Mouse (Mus musculus): Measurements from ENCODE around the gene Cdk6.

Gene Cdk6

DNA sequence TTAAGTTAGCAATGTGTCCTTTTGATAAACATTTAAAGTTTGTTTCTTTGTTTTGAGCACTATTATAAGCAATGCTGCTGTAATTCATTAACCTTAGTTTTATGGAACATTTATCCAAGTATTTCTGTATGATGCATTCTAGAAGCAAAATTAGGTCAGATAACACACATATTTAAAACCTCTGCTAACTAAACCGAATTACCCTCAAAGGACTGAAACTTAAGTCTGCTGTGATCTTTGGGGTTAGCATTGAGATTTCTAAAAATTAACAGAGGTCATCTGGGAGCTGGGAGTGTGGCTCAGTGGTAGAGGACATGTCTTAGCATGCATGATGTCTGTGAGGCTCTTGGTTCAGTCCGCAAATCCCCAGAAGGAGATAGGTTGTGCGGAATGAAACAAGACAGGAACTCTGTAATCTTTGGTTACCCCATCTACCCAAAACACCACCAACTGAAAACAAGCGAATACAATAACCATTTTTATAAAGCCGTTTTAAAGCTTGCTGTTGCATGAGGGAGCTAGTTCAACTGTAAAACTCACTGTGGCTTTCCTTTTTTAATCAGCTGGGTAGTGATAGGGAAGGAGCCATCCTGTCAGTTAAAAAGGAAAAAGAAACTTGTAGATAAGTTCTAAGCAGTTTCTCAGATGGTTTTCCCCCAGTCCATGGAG is 141.9 kb downstream of the Cdk6 start:
- DNase-seq (ENCODE audit: low spot score in 2 of 2) = no peak

DNA sequence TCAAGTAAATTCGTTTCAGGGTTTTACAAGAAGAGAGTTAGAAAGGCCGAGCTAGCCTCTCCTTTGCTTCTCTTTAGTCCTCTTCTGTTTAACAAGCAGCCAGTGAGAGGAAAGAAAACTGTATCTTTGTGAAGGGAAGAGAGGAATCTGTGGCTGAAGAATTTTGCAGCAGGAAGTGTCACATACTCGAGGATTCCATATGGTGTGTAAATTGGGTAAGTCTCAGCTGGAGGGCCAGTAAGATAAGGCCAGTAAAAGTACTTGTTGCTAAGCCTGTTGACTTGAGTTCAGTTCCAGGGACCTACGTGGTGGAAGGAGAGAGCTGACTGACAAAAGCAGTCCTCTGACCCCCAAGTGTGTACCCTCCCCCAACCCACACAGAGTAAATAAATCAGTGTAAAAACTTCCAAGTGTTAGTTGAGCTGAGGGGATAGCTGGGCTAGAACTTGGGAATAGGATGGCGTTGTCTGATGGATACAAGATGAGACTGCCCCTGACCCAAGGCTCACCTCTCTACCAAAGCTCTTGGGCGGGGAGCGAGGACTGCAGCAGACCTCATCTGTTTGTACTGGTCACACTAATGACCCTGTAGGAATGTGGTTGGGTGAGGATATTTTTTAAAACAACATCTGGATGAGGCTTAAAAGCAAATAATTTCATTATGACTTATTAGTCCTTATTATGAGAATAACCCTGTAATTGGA is 145.4 kb downstream of the Cdk6 start:
- no peak for DNase-seq (ENCODE audit: low spot score in 2 of 2)

DNA sequence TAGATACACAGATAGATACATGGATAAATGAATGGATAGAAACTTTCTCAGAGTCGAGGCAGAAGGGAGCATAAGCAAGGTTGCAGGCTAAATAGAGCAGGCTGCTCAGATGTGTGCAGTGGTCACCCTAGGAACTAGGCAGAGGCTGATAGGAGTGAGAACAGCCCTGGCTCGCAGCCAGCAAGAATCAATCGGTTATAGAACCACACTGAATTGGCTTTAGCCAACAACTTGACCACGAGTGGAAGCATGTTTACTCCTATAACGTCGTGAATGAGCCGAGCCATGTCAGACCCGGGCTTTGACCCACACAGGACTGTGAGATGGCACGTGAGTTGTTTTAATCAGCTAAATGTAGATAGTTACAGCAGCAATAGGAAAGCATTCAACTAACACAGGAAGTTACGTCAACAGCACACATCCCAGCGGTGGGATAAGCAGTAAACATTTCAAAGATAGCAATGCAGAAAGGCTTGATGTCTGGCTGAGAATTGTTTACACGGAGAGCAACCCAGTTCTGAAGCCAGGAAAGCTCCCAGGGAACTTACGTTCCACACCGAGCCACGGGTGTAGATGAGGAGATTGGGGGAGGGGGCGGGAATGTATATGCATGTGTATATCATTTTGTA is 147.0 kb downstream of the Cdk6 start:
- no peak for DNase-seq (ENCODE audit: low spot score in 2 of 2)

DNA sequence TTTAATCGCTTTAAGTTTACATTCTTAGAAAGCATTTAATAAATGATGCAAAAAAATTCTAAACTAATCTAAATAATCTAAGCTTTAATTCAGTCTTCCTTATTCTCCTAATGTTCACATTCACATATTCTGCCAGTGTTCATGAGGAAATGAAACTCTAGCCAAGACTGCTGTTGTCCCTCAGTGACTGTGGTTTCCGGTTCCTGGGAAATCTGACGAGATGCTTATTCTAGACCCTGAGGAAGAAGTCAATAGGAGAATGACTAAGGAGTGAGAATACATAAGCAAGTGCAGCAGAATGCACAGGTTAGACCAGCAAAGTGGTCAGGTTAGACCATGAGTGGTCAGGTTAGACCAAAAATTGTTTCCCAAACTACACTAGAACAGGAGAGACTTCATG is 149.1 kb downstream of the Cdk6 start:
- DNase-seq (ENCODE audit: low spot score in 2 of 2) = no peak

DNA sequence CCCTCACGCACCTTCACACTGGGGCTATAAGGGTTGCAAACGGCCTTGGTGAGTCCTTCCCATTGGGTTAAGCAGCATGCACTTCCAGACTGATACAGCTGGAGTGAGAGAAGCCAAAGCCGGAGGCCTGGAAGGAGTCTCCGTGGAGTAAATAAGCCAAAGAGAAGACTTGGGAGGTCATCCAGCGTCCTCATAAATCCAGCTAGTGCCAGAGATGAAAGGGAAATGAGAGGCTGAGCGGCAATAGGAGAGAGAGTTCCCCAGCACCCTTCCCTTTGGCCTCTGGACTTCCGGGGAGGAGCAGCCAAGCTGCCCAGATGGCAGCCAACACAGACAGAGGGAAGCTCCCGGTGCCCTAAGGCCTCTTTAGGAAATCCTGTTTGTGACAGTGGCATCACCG is 149.8 kb downstream of the Cdk6 start:
- DNase-seq (ENCODE audit: low spot score in 2 of 2) = no peak

DNA sequence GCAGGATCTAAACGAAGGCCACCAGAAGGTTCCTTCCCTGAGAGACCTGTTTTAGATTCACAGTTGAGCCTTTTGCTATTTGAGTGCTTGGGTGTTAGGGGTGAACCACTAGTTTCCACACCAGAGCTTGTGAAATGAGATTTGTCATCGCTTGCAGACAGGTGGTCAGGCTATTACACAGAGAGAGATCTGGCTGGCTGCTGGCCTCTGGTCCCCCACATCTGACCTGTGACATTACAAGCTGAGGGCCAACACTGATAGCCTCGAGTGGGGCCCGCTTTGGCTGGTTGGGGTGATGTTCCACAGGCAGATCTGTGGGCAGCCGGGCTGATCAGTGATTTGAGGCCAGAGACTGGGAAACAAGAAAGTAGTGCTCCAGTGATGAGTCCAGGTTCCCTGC is 150.6 kb downstream of the Cdk6 start:
- DNase-seq (ENCODE audit: low spot score in 2 of 2) = no peak

DNA sequence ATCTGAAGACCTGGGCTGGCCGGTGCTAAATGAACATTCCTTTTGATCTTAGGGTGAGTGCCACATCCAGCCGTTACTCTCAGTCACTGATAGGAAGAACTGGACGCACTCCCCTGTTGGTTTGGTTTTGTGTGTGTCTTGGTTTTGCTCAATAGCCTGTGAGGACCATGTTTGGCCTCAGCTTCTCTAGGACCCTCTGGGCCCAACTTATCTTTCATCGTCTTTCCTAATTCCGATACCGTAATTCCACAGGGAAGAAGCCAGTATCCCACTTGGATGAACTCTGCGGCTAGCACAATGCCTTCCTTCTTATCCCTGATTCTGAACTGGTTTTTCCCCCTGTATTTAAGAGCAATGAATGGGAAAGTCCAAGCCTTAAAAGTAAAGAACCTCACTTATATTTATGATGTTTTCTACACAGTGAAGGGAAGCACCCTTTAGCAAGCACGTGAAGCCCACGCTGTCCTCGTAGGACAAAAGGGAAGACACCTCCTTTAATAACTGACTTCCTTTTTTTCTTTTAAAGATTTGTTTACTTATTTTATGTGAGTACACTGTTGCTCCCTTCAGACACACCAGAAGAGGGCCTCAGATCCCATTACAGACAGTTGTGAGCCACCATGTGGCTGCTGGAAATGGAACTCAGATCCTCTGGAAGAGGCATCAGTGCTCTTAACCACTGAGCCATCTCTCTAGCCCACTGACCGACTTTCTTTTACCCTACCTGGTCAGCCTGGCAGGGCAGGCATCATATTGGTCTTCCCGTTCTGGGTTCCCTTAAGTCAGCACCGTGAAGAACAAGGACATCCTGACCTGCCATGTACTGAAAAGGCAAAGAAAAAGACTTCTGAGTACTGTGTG is 151.7 kb downstream of the Cdk6 start:
- no peak for DNase-seq (ENCODE audit: low spot score in 2 of 2)

DNA sequence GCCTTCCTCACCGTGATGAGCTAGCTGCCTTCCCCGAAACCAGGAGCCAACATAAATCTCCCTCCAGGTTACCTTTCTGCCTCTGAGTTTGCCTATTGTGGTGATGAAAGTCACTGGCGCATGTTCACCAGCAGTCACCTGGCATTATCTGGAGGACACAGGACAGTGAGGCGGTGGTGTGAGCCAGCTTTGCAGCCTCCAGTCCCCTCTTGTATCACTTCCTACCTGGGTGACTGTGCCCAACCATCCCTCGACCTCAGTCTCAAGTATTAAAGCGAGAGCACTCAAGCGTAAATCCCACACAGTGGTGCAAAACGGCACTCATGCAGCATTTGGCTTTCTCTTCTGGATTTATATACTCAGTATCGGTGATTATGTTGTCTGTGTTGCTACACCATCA is 152.7 kb downstream of the Cdk6 start:
- no peak for DNase-seq (ENCODE audit: low spot score in 2 of 2)

DNA sequence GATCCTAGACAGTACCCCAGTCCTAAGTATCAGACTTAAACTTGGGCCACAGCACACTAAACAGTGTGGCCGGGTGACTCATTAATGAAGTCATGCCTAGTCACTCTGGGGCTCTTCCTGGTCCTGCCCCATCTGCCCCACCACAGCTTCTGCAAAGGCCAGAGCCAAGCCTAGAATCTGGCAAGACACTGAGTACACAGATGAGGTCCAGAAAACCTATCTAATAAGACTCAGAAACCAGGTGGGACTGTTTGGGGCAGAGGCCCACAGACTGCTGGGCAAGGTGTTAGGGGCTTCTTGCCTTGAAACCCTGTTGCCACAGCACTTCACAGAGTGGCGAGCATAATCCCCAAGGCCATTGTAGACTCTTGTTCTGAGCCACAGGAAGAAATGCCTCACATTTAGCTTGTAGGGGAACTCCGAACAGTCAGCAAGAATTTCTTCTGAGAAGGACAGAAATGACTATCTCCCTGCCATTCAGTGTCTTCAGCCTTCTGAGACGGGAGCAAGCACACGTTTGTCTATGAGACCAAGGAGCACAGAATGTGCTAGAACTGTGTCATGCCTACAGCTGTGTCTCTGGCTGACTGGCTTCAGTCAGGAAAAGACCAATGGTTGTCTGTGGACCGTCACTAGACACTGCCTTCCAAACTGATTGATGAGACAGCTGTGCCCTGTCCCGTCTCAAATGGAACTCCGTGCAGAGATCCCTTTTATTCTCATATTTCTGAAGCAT is 153.3 kb downstream of the Cdk6 start:
- DNase-seq (ENCODE audit: low spot score in 2 of 2) = no peak

DNA sequence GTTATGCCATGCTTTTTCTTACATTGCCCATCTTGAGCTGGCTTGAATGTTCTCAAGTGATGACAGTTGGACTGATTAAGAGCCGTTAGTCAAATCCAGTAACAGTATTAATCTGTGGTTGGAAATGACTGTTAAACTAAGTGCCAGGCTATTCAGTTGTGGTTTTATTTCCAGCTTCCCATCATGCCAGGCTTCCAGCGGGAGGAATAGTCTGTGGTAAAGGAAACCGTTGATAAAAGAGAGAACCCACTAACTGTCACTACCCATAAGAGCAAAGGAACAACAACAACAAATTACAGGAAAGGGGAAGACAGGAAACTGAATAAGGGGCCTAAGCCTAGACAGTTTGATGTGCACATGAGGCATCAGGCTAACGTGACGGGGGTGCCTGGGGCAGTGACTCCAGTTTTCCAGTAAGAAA is 156.2 kb downstream of the Cdk6 start:
- DNase-seq (ENCODE audit: low spot score in 2 of 2) = no peak

DNA sequence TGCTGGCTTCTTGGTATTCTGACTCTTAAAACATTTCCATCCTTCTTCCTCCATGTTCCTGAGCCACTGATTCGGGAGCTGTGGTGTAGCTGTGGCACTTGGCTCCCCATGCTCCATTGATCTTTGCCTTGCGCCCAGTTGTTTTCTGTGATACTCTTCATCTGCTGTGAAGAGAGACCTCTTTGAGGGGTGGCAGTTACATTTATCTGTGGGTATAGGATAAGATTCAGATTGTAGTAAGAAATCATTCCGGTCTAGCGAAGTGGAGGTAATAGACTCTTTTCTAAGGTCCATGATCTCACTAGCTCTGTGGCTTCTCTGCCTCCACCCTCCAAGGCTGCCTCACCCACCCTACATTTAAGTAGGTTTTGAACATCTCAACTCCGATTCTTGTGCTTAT is 159.0 kb downstream of the Cdk6 start:
- no peak for DNase-seq (ENCODE audit: low spot score in 2 of 2)

DNA sequence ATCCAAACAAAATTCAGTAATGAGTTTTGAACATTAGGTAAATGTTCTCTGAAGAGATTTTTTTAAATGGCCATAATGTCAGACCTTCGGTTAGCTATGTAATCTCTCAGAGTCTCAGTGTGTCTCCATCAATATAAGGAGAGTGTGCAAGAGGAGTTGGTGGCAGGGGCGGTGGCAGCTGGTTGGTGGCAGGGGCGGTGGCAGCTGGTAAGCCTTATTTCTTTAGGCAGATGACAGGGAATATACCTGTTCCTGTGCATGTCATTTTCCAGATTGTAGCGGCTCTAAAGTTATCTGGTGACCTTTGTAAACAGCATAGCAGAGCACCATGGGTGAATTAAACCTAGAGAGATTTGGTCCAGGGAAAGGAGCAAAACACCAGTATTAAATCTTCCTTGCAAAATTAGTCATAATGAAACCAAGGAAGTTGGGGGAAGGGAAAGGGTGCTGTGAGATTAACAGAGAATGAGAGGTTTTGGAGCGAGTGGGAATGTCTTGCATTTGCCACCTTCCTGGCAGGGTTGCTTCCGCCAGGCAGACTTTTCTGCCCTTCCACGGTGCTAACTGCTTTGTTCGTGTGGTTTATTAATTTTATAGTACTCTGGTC is 159.8 kb downstream of the Cdk6 start:
- DNase-seq (ENCODE audit: low spot score in 2 of 2) = no peak

DNA sequence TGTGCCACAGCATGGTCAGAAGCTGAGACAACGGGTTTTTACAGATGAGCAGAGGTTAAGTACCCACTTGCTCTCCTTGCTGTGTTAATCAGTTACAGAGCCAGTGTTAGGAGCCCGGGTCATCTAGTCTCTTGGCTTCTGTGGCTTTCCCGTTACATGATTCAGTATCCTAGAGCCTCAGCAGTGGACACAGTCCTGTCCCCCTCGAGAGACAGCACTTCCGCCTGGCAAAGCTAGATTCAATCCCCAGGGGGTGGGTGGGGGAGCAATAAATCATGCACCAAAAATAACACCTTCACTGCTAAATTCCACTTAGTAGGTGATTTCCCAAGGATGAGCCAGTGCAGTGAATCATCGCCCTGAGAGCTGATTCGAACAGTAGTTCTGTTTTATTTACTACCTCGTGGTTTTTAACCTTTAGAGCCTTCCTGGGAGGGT is 160.3 kb downstream of the Cdk6 start:
- no peak for DNase-seq (ENCODE audit: low spot score in 2 of 2)

DNA sequence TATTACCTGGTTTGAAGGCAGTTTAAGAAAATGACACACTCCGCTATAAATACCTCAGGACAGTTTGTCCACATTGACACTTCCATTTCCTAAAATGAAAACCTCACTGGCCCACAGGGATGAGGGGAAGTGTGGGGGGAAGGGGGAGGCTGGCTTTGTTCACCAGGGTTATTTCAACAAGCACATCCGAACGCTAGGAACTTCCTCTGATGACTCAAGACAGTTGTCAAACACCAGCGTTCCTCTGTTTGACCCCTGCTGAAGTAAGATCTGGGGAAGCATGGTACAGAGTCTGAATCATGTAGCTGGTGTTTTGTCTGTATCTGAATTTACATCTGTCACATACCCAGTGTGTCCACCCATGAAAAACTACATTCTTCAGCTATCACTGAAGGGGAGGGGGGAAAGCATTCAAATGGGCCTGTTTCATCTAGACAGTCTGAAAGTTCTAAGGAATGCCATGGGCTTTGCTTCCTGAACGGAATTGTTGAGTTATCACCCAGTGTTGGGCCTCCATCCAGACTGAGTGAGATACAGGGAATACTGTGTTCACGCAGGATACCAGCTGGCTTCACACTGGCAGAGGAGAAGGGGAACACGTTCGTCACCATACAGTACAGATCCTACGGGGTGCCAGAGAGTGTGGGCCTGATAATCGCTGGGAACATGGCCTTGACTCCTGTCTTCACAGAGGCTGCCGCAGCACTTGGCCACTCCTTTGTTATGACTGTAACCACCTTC is 161.5 kb downstream of the Cdk6 start:
- DNase-seq (ENCODE audit: low spot score in 2 of 2) = peak in 1 of 2 experiments; percentile 40

DNA sequence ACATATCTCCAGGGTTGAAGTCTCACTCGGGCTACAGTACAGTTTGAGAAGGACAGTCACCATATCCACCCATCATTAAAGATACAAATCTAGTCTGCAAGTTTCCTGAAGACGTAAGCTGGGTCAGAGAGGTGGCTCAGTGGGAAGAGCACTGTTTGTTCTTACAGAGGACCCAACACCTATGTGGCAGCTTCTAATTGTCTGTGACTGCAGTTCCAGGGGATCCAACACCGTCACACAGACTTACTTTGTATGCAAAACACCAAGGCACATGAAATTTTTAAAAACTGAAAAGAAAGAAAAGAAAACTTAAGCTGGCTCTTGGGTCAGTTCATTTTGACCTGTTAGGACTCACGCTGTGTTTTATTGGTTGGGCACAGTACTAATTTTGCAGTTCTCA is 162.1 kb downstream of the Cdk6 start:
- DNase-seq (ENCODE audit: low spot score in 2 of 2) = no peak

DNA sequence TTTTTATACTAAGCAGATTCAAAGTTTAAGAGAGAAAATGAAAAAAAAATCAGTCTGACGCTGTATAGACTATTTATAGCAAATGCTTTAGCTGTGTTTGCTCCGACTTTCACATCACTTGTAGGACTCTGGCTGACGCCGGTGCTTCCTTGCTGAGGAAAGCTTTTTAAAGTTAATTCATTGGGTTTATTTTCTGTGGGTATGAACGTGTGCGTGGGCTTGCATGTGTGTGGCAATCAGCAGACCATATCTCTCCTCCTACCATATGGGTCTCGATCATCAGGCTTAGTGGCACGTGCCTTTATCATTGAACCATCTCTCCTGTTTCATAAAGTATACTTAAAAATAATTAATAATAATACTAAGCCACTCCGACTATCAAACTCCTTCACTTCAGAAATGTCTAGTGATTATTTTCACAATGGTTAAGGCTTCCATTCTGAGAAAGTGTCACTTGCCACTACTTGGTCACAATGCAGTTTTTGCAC is 162.6 kb downstream of the Cdk6 start:
- DNase-seq (ENCODE audit: low spot score in 2 of 2) = no peak

DNA sequence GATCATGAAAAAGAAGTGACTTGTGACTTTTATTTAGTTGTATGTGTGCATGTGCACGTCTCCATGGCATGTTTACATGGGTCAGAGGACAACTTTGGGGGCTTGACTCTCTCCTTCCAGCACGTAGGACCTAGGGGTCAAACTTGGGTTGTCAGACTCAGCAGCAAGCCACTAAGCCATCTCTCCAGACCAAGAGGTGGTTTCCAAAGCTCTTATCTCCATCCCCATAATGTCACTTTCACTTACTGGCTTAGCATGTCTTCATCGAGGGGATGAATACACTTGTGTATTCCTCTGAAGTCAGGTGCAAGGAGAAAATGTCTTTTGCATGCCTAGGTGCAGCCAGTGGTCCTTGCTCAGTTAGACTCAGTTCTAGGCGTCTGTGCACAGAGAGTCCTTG is 163.2 kb downstream of the Cdk6 start:
- DNase-seq (ENCODE audit: low spot score in 2 of 2) = no peak

DNA sequence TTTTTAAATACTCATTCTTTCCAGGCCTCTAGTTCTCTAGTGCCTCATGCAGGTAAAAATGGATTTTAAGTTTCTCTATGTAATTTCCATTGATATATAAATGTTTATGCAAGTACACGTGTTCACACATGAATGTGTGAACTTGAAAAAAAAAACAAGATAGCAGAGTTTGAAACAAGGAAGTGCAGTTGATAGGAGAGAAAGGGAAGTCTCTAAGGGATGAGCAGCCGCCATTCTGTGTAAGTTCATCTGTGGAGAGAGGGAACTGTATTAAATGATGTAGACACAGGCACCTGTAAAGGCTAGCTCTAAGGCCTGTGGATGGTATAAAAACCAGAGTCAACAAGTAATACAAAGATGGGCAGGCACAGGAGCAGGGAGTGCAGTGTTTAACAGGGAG is 164.3 kb downstream of the Cdk6 start:
- no peak for DNase-seq (ENCODE audit: low spot score in 2 of 2)

DNA sequence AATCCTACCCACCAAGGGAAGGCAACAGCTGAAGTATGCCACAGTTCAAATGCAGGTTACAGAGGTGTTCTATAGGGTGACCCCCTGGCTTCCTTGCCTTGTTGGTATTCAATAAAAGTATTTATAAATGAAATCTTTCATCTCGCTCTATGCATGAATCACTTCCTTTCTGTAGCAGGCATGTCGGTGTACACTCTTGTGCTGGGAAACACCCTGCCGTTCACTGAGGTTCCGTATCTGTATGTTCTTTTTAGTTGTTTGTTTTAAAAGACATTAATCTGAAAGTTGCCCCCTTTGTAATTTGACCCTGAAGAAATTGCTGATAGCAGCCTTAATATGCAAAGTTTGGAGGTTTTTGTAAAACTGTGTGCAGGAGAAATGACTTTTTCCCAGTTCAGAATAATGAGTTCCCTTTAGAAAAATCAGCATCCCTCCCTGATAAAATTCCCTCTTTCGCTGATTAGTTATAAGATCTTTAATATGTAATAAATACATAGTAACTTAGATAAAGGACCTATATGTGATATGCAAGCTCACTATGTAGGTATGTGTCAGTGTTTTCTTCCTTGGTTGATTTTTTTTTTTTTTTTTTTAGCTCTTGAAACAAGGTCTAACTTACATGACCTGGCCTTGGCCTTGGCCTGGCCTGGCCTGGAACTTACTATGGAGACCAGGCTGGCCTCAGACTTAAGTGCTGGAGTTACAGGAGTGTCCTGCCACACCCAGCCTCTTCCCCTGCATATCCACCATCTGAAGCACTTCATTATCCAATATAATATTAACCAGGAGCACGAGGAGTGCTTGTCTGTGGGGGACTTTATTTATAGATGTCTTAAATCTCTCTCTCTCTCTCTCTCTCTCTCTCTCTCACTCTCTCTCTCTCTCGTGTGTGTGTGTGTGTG is 167.4 kb downstream of the Cdk6 start:
- DNase-seq (ENCODE audit: low spot score in 2 of 2) = no peak

All from frontal cortex, postnatal 10 days (tissue).